8 mouse cellular contexts compared by ENCODE assay signal in the genomic region with DNA sequence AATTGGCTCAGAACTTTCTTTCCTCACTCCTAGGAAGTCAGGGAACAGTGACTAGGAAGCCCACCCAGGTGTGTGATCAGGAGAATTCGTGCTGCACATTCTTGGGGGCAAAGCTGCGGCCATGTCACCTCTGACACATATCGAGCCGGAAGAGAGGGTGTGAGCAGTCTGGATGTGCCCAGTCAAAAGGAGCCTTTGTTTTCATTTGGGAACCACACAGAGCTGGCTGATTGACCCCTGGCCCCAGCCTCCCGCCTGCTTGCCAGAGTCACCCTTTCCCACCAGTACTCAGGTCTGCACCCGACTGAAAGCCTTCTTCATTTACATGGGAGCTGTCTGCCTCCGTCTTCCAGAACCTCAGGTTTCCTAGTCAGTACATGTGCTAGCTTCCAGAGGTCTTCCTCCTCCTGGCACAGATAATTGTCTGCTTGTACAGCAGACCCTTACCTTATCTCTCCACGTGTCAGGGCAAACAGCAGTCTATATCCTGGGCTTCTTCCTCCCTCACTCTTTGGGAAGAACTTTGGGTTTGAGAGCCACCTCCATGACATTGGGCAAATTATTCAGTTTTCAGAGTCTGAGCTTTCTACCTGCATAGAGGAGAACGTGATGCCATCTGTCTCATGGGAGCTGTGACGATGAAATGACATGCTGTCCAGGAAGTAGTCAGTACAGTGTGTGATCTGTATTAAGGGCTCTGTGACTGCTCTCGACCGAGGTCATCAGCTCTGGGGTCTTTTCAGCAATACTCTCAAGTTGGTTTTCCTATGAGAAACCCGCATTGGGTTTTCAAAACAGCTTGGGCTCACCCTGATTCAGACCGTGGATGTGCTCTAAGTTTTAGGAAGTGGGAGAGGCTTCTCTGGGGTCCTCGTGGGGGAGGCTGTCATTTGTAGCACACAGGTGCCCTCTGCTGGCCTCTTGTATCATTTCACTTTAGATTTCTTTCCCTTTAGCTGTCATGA.
DNase-seq lines count a peak whose midpoint lies in the region; ATAC-seq and TF ChIP-seq lines count a peak whose summit lies in the region.

No protein-coding gene starts in this region.

- H3K79me2 ChIP-seq in MEL (ENCODE audit: control insufficient read depth, insufficient read depth, low read length, poor library complexity), result no peaks in the 10 kb centered on the region

- 15% methylated on average over 15 of the region's 15 CpGs for WGBS in heart, embryonic 11.5 days (ENCODE audit: insufficient replicate concordance)
- WGBS in kidney, embryonic 16.5 days, result 22% methylated on average over 15 of the region's 15 CpGs

- no peak for DNase-seq in frontal cortex, postnatal 14 days (ENCODE audit: low spot score in 2 of 2)
- peak; percentile 91 for DNase-seq in MEL (ENCODE audit: low read depth, low spot score)
- peak; percentile 23 for DNase-seq in lung, postnatal 25 days (ENCODE audit: low spot score)
- DNase-seq in skeletal muscle tissue, adult 2 months (ENCODE audit: low read depth, low spot score), result peak; percentile 56

- peak overlapping the region; percentile 57 for H3K4me2 ChIP-seq in heart, embryonic 11.5 days
- peak overlapping the region; percentile 49 for H3K4me2 ChIP-seq in kidney, embryonic 16.5 days (replicated peaks; ENCODE audit: low read depth, low read length)

- TF ChIP-seq POLR2A in MEL (IDR thresholded peaks at IDR 0.05; ENCODE audit: control insufficient read depth in 1 of 2, insufficient read depth in 1 of 2, low read depth in 1 of 2, low read length in 2 of 2, poor library complexity in 1 of 2), result peak in 1 of 2 experiments; percentile 32; a peak in 1 of 4 replicates
- TF ChIP-seq POLR2A in cortical plate, adult 2 months (IDR thresholded peaks at IDR 0.05; ENCODE audit: extremely low read depth, insufficient read depth, low read length), result no peak

- peak; percentile 64 for ATAC-seq in frontal cortex, adult (ENCODE audit: low TSS enrichment)
- peak; percentile 61 for ATAC-seq in heart, embryonic 11.5 days (replicated peaks; ENCODE audit: insufficient number of reproducible peaks, low FRiP score, low TSS enrichment)
- peak; percentile 82 for ATAC-seq in kidney, embryonic 16.5 days (ENCODE audit: low FRiP score, low TSS enrichment)

- peak; percentile 52 to 88 (median 72) for TF ChIP-seq CTCF in MEL (IDR thresholded peaks at IDR 0.05 in 2 of 3, conservative IDR thresholded peaks at IDR 0.05 in 1 of 3; ENCODE audit: control insufficient read depth in 1 of 3, insufficient read depth in 1 of 3, low read depth in 2 of 3, low read length in 3 of 3, poor library complexity in 1 of 3, severe bottlenecking in 1 of 3)
- TF ChIP-seq CTCF in cortical plate, adult 2 months (IDR thresholded peaks at IDR 0.05; ENCODE audit: extremely low read depth, insufficient read depth, low read length), result peak; percentile 68

- H3K4me1 ChIP-seq in MEL (ENCODE audit: control insufficient read depth in 1 of 2, insufficient read depth in 2 of 2, low read length in 2 of 2), result peaks cover 0 to 11% of the 10 kb centered on the region in 2 experiments; a peak in 3 of 4 replicates
- peaks cover 4% of the 10 kb centered on the region; the same call in 1 of the 2 replicates for H3K4me1 ChIP-seq in cortical plate, adult 2 months (ENCODE audit: control insufficient read depth, insufficient read depth, low read length)
- H3K4me1 ChIP-seq in heart, embryonic 11.5 days (ENCODE audit: control insufficient read depth, insufficient read depth, low read length), result peaks cover 16% of the 10 kb centered on the region
- H3K4me1 ChIP-seq in kidney, embryonic 16.5 days (ENCODE audit: insufficient read depth, low read length), result peaks cover 8% of the 10 kb centered on the region

- H3K9ac ChIP-seq in MEL (ENCODE audit: control insufficient read depth, low read depth, low read length, poor library complexity, severe bottlenecking), result peak overlapping the region; percentile 40
- H3K9ac ChIP-seq in heart, embryonic 11.5 days (ENCODE audit: low read depth, low read length), result no peak overlapping the region
- H3K9ac ChIP-seq in kidney, embryonic 16.5 days (replicated peaks; ENCODE audit: low read length), result 0 out of 2 replicates have a peak overlapping the region, but pooled peaks have one; percentile 36

- TF ChIP-seq EP300 in MEL (IDR thresholded peaks at IDR 0.05; ENCODE audit: low read depth in 1 of 2, low read length in 2 of 2), result no peak

- H3K27ac ChIP-seq in MEL (ENCODE audit: control insufficient read depth, low read depth, low read length), result no peak overlapping the region; the same call in 1 of the 2 replicates
- no peak overlapping the region for H3K27ac ChIP-seq in cortical plate, adult 2 months (ENCODE audit: insufficient read depth, low read length)
- H3K27ac ChIP-seq in heart, embryonic 11.5 days (ENCODE audit: low read depth, low read length), result no peak overlapping the region
- H3K27ac ChIP-seq in kidney, embryonic 16.5 days (ENCODE audit: low read length), result no peak overlapping the region

- no peaks in the 10 kb centered on the region for H3K27me3 ChIP-seq in MEL (ENCODE audit: control insufficient read depth in 1 of 2, insufficient read depth in 2 of 2, low read length in 2 of 2)
- H3K27me3 ChIP-seq in heart, embryonic 11.5 days (ENCODE audit: control insufficient read depth, insufficient read depth, low read length), result no peaks in the 10 kb centered on the region
- no peaks in the 10 kb centered on the region for H3K27me3 ChIP-seq in kidney, embryonic 16.5 days (ENCODE audit: insufficient read depth, low read length)

- peaks cover 0 to 8% of the 10 kb centered on the region in 2 experiments; a peak in 2 of 4 replicates for H3K36me3 ChIP-seq in MEL (ENCODE audit: control insufficient read depth in 1 of 2, insufficient read depth in 2 of 2, low read length in 2 of 2)
- H3K36me3 ChIP-seq in heart, embryonic 11.5 days (ENCODE audit: control insufficient read depth, insufficient read depth, low read length), result peaks cover 2% of the 10 kb centered on the region; the same call in 1 of the 2 replicates
- no peaks in the 10 kb centered on the region for H3K36me3 ChIP-seq in kidney, embryonic 16.5 days (ENCODE audit: insufficient read depth, low read length)

- H3K9me3 ChIP-seq in MEL (replicated peaks; ENCODE audit: insufficient read depth, low read length), result no peaks in the 10 kb centered on the region
- no peaks in the 10 kb centered on the region for H3K9me3 ChIP-seq in heart, embryonic 11.5 days (replicated peaks; ENCODE audit: control insufficient read depth, low read length)
- H3K9me3 ChIP-seq in kidney, embryonic 16.5 days (ENCODE audit: low read length), result no peaks in the 10 kb centered on the region

- H3K4me3 ChIP-seq in MEL (ENCODE audit: control insufficient read depth in 1 of 2, insufficient read depth in 1 of 2, low read depth in 2 of 2, low read length in 2 of 2), result peak overlapping the region; percentile 39 to 65
- no peak overlapping the region for H3K4me3 ChIP-seq in cortical plate, adult 2 months (ENCODE audit: insufficient read depth, low read length)
- no peak overlapping the region for H3K4me3 ChIP-seq in heart, embryonic 11.5 days (ENCODE audit: low read depth, low read length)
- peak overlapping the region; percentile 22 for H3K4me3 ChIP-seq in kidney, embryonic 16.5 days (ENCODE audit: low read length)

- peak; percentile 95 for TF ChIP-seq RAD21 in MEL (IDR thresholded peaks at IDR 0.05; ENCODE audit: low read depth, low read length)

TF ChIP-seq in MEL, 35 proteins besides CTCF, POLR2A, EP300 and RAD21 (continues in another document):
- TF ChIP-seq UBTF (IDR thresholded peaks at IDR 0.05; ENCODE audit: borderline replicate concordance, insufficient read depth, low read depth, low read length) (no peak), KAT2A (conservative IDR thresholded peaks at IDR 0.05; ENCODE audit: low read depth, low read length) (no peak), SMC3 (IDR thresholded peaks at IDR 0.05; ENCODE audit: low read depth, low read length) (peak; percentile 90), NELFE (IDR thresholded peaks at IDR 0.05; ENCODE audit: low read depth, low read length) (0 out of 2 replicates have a peak, but pooled peaks have one; percentile 23), MYB (IDR thresholded peaks at IDR 0.05; ENCODE audit: low read depth, low read length) (no peak), MAFK (IDR thresholded peaks at IDR 0.05; ENCODE audit: borderline replicate concordance, low read depth, low read length) (no peak), CHD2 (IDR thresholded peaks at IDR 0.05; ENCODE audit: low read length) (no peak), TBP (IDR thresholded peaks at IDR 0.05; ENCODE audit: low read depth, low read length) (peak; percentile 51), MXI1 (IDR thresholded peaks at IDR 0.05; ENCODE audit: low read depth, low read length) (peak; percentile 73), USF2 (IDR thresholded peaks at IDR 0.05; ENCODE audit: borderline replicate concordance in 1 of 2, insufficient read depth in 1 of 2, low read depth in 1 of 2, low read length in 2 of 2) (no peak), POLR2AphosphoS5 (IDR thresholded peaks at IDR 0.05; ENCODE audit: borderline replicate concordance, low read depth, low read length) (no peak), TCF12 (IDR thresholded peaks at IDR 0.05; ENCODE audit: low read depth, low read length) (no peak), BHLHE40 (IDR thresholded peaks at IDR 0.05; ENCODE audit: borderline replicate concordance, low read depth, low read length) (no peak), ZC3H11A (IDR thresholded peaks at IDR 0.05; ENCODE audit: low read depth, low read length) (peak; percentile 84), ZNF384 (IDR thresholded peaks at IDR 0.05; ENCODE audit: low read depth, low read length) (no peak), ZMIZ1 (IDR thresholded peaks at IDR 0.05; ENCODE audit: low read depth, low read length) (no peak), MAZ (IDR thresholded peaks at IDR 0.05; ENCODE audit: low read depth, low read length) (0 out of 2 replicates have a peak, but pooled peaks have one; percentile 29), HCFC1 (IDR thresholded peaks at IDR 0.05; ENCODE audit: low read depth, low read length) (no peak), CHD1 (IDR thresholded peaks at IDR 0.05; ENCODE audit: low read depth, low read length) (no peak), MAX (IDR thresholded peaks at IDR 0.05; ENCODE audit: low read length) (no peak; the same call in none of the 2 replicates), ETS1 (IDR thresholded peaks at IDR 0.05; ENCODE audit: low read depth, low read length) (no peak), POLR2AphosphoS2 (IDR thresholded peaks at IDR 0.05; ENCODE audit: low read length) (no peak), SIN3A (IDR thresholded peaks at IDR 0.05; ENCODE audit: low read length) (peak; percentile 80; the same call in 1 of the 2 replicates), GATA1 (IDR thresholded peaks at IDR 0.05; ENCODE audit: low read depth, low read length) (peak; percentile 20; the same call in 1 of the 2 replicates), MEF2A (IDR thresholded peaks at IDR 0.05; ENCODE audit: extremely low read depth, insufficient replicate concordance, low read depth, low read length, poor library complexity, severe bottlenecking) (no peak), ZKSCAN1 (IDR thresholded peaks at IDR 0.05; ENCODE audit: low read depth, low read length) (no peak)

Comparison
In these comparisons a context has a peak if more than half of its experiments do, and no peak if none do; other contexts are left out.
1. DNase-seq: peak in MEL (single experiment), lung, postnatal 25 days (single experiment) and skeletal muscle tissue, adult 2 months (single experiment); none in frontal cortex, postnatal 14 days (0 of 2).
2. H3K4me3 ChIP-seq: peak in MEL (2 of 2) and kidney, embryonic 16.5 days (single experiment); none in cortical plate, adult 2 months (single experiment) and heart, embryonic 11.5 days (single experiment).
3. Peak in every context shown above with its lines, with median percentiles within 50 percentile points of each other: ATAC-seq.